Mouse (Mus musculus) bone marrow macrophage, adult 2 months (primary cell): ENCODE results near the gene Zic1. TPM values are rescaled to one million over a fixed set of nuclear protein-coding genes. Genes with fewer than 3 reads are reported as not detected.

ENCODE experiments used
- H3K27ac ChIP-seq: 2 replicates; pipeline ENCODE4 v1.5.1; 2012; ENCODE audit warnings: low read depth, low read length; ENCODE audit not compliant: insufficient read depth
- H3K4me1 ChIP-seq: 2 replicates; pipeline ENCODE4 v1.6.1; 2012; ENCODE audit warnings: low read length; ENCODE audit not compliant: control insufficient read depth, insufficient read depth
- H3K4me3 ChIP-seq: 2 replicates; pipeline ENCODE4 v1.5.1; 2012; ENCODE audit warnings: mild to moderate bottlenecking, low read length, moderate library complexity; ENCODE audit not compliant: insufficient read depth
- CTCF ChIP-seq: IDR thresholded peaks from 2 replicates; pipeline ENCODE4 v1.5.1; 2012; ENCODE audit warnings: low read depth, mild to moderate bottlenecking, low read length, moderate library complexity
- POLR2A ChIP-seq: IDR thresholded peaks from 2 replicates; pipeline ENCODE4 v1.6.1; 2012; ENCODE audit warnings: mild to moderate bottlenecking, low read depth, low read length, borderline replicate concordance
- polyA plus RNA-seq: library from polyadenylated mRNA; stranded (reverse); fragments of >200 nt; gene quantifications from 2 replicates; pipeline ENCODE4 v1.2.4, GENCODE M21; 2012; ENCODE audit not compliant: missing spikeins, insufficient read depth, insufficient read length

Zic1 gene
- polyA plus RNA-seq, 1 experiment = not detected

- no peak overlapping the region for H3K27ac ChIP-seq
- no peak overlapping the region for H3K4me3 ChIP-seq
- TF ChIP-seq CTCF (no peak), POLR2A (no peak)
- H3K4me1 ChIP-seq = no peaks in the 10 kb centered on the region; the same call in 1 of the 2 replicates
Measured at GRCm38 (mm10) chr9:91360151-91361032, 5.2 kb downstream of the Zic1 start.

DNA sequence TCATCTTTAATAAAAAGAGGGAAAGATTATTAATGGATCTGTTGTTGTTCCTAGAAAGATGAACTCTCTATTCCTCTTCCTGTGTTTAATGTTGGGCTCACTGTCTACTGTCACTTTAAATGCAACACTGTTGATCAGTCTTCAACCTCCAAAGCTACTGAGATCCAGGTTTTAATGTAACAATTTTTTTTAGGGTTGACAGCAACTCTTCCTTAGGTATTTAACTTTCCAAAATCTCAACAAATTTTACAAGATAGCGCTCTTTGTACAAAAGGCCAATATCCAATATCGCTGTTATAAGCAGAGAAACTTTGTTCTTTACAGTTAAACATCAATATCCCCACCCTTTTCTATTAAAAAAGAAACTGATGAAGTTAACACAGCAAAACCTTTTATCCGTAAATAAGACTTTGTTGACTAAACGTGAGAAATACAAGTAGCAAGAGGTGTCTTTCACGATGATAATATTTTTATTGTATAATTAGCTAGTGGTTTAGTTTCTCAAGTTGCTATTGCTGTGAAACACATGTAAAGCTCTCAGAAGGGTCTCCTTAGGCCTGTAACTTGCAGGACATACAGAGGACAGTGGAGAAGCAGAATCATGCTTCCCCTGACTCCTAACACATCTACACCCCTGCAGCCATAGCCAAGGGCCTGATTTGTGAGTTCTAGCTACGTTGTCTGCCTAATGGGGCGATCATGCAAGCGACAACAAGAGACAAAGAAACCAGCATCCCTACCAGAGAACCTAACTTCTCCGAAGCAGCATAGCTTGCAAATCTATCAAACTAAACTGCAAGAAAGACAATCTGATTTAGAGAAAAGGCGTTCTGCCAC is 6.5 kb downstream of the Zic1 start:
- Histone ChIP-seq H3K4me3 (no peak overlapping the region), H3K27ac (no peak overlapping the region), H3K4me1 (no peaks in the 10 kb centered on the region)
- no peak for TF ChIP-seq CTCF
- no peak for TF ChIP-seq POLR2A

- no peak for TF ChIP-seq CTCF
- TF ChIP-seq POLR2A = no peak
- Histone ChIP-seq H3K27ac (no peak overlapping the region), H3K4me1 (no peaks in the 10 kb centered on the region), H3K4me3 (no peak overlapping the region)
Measured at GRCm38 (mm10) chr9:91357321-91357720, 8.3 kb downstream of the Zic1 start.

- no peak overlapping the region for H3K27ac ChIP-seq
- H3K4me1 ChIP-seq = no peaks in the 10 kb centered on the region
- H3K4me3 ChIP-seq = no peak overlapping the region
- TF ChIP-seq POLR2A (no peak), CTCF (no peak)
Measured at GRCm38 (mm10) chr9:91356353-91356740, 9.3 kb downstream of the Zic1 start.

GRCm38 (mm10) chr9:91355629-91356352 is 9.8 kb downstream of the Zic1 start:
- TF ChIP-seq CTCF (no peak), POLR2A (no peak)
- H3K27ac ChIP-seq = no peak overlapping the region
- H3K4me3 ChIP-seq = no peak overlapping the region; the same call in 1 of the 2 replicates
- H3K4me1 ChIP-seq = no peaks in the 10 kb centered on the region

DNA sequence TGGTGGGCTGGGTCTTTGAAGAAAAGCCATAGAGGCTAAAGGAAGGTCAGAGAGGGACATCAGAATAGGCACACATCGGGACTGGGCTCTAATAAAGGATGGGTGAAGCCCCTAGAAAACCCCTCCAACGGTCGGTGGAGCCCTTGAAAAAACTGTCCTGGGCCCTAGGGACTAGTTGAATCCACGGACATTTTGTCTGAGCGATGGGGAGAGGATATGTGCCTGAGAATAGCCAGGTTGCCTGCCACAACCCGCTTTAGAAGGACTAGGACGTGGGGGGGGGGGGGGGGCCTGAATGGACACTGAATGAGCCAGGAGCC is 10.4 kb downstream of the Zic1 start:
- Histone ChIP-seq H3K4me1 (no peaks in the 10 kb centered on the region), H3K4me3 (no peak overlapping the region), H3K27ac (no peak overlapping the region)
- TF ChIP-seq CTCF (no peak), POLR2A (no peak)

DNA sequence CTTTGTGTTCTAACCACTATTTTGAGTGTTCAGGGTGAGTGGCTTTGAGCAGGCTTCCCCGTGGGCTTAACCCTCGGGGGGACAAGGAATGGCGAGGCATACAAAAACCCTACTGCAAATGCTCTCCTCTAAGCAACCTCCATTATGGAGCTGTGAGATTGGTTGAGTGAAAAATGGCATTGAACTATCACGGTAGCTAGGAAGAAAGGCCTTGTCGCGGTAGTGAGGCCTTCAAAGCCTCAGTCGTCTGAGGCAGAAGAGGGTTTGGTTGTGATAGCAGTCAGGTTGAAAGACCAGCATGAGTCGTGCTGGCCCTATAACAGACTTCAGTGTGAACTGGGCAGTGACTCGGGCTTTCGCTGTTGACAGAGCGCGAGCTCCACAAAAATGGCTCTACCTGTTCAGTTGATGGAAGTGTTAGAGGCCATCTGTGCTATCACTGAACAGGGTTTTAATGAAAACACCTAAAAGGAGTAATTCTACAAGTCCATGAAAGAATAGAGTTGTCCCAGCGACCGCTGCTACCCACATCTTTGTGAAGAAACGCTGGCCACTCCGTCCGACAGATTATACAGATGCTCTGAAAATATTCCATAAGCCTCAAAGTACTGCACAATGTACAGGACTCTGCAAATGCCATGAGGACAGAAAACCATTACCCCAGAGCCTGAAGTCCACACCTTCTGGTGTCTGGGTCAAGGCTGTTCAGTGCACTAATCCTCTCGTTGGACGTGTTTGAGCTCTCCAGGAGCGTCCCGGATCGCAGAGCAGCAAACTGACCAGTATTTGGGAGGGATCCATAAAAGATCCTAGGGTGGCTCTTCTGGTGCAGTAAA is 11.0 kb downstream of the Zic1 start:
- Histone ChIP-seq H3K27ac (no peak overlapping the region), H3K4me1 (no peaks in the 10 kb centered on the region), H3K4me3 (no peak overlapping the region)
- no peak for TF ChIP-seq CTCF
- no peak for TF ChIP-seq POLR2A

DNA sequence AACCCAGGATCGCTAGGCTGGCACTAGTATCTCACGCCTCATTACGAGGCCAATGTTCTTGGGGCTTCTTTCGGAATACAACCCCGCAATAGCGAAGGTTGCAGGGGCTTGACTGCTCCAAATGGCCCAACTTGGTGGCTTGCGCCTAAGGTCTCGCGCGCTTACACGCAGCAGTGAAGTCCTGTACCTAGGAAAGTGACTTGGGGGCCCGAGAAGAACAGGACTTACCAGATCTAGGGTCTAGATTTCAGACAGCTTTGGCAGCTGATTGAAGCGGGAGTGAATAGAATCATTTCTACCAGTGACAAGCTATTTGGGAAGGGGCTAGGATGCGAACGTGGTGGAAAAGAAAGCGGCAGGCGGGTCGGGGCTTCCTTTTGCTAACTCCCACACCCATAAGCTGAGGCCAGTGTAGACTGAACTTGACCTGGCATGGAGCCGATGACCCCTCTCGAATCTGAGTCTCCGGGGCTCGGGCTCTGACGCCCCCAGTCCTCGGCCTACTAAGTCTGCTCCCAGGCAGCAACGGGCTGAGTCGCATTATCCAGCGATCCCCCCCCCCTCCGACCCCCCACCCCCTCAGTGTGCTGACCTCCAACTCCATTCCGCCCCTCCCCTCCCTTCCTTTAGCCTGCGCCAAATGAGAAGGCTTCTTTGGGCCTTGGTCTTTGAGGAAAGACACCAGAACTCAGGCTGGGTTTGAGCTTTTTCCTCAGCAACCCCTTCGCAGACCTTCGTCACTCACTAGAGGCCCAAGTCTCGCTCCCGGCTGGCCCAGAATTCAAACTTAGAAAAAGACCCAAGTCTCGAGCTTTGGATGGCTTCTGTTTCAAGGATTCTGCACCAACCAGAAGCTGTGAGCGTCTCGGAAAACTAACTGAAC is 11.8 kb downstream of the Zic1 start:
- H3K4me1 ChIP-seq = no peaks in the 10 kb centered on the region
- no peak overlapping the region for H3K27ac ChIP-seq

More for the DNA sequence above, 11.8 kb downstream of the Zic1 start:
- no peak for TF ChIP-seq CTCF
- no peak for TF ChIP-seq POLR2A
- H3K4me3 ChIP-seq = no peak overlapping the region
